Mouse (Mus musculus): ENCODE measurements at regions not wholly inside any gene's neighbourhood (a gene's known extent, or its start where the extent isn't known, plus 50 kb on each side); places are given as distances from the start of the nearest gene placed in this dataset.

DNA sequence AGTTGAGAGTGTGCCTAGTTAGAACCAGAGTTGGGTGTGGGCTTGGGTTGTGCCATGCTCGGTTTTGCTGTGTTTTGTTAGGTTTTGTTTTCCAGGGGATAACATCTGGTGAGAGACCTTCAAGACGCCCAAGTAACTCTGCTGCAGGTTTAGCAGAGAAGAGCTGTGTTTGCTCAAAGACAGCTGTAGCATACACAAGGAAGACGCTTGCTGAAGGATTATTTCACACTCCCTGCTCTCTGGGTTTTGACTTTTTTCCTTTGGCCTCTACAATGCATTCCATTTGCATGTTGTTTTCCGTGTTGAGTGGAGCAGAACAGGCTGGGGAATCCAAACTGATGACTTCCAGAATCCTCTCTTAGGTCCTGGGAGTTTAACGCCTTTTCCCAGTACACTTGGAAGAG is 170.8 kb downstream of the Kctd12 start:
- TF ChIP-seq POLR2A (IDR thresholded peaks at IDR 0.05; ENCODE audit: control insufficient read depth, extremely low read depth, insufficient read depth, low read length, poor library complexity) (no peak), CTCF (IDR thresholded peaks at IDR 0.05; ENCODE audit: borderline replicate concordance, control insufficient read depth, extremely low read depth, insufficient read depth, low read length, poor library complexity) (no peak)
- 55% methylated on average over 5 of the region's 5 CpGs for WGBS
- DNase-seq = no peak
- H3K4me1 ChIP-seq (replicated peaks; ENCODE audit: control insufficient read depth, insufficient read depth, low read length) = peaks cover 19% of the 10 kb centered on the region
- H3K4me3 ChIP-seq (ENCODE audit: control insufficient read depth, insufficient read depth, low read length) = no peak overlapping the region
- no peaks in the 10 kb centered on the region for H3K27me3 ChIP-seq (ENCODE audit: control insufficient read depth, insufficient read depth, low read length)
- no peaks in the 10 kb centered on the region for H3K36me3 ChIP-seq (ENCODE audit: control insufficient read depth, insufficient read depth, low read length)
- H3K27ac ChIP-seq (ENCODE audit: control insufficient read depth, insufficient read depth, low read length) = no peak overlapping the region

DNA sequence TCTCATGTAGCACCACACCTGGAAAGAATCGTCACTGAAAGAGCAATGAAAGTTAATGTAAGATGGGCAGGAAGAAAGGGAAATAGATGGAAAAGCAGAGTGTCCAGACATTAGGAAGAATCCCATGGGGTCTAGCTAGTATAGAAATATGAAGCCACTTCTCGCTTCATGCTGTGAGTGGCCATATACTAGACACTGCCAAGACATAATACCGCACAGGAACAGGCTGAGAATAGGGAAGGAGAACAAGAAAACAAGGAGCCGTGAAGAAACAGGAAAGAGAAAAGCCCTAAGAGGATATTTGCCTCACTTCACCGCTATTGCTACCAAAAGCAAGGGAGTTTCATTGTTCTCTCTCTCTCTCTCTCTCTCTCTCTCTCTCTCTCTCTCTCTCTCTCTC is 171.4 kb downstream of the Kctd12 start:
- 22% methylated on average over 5 of the region's 5 CpGs for WGBS
- Histone ChIP-seq H3K36me3 (ENCODE audit: control insufficient read depth, insufficient read depth, low read length) (no peaks in the 10 kb centered on the region), H3K4me1 (replicated peaks; ENCODE audit: control insufficient read depth, insufficient read depth, low read length) (peaks cover 26% of the 10 kb centered on the region), H3K27me3 (ENCODE audit: control insufficient read depth, insufficient read depth, low read length) (no peaks in the 10 kb centered on the region), H3K4me3 (ENCODE audit: control insufficient read depth, insufficient read depth, low read length) (no peak overlapping the region), H3K27ac (ENCODE audit: control insufficient read depth, insufficient read depth, low read length) (no peak overlapping the region)
- TF ChIP-seq POLR2A (IDR thresholded peaks at IDR 0.05; ENCODE audit: control insufficient read depth, extremely low read depth, insufficient read depth, low read length, poor library complexity) (no peak), CTCF (IDR thresholded peaks at IDR 0.05; ENCODE audit: borderline replicate concordance, control insufficient read depth, extremely low read depth, insufficient read depth, low read length, poor library complexity) (no peak)
- no peak for DNase-seq

DNA sequence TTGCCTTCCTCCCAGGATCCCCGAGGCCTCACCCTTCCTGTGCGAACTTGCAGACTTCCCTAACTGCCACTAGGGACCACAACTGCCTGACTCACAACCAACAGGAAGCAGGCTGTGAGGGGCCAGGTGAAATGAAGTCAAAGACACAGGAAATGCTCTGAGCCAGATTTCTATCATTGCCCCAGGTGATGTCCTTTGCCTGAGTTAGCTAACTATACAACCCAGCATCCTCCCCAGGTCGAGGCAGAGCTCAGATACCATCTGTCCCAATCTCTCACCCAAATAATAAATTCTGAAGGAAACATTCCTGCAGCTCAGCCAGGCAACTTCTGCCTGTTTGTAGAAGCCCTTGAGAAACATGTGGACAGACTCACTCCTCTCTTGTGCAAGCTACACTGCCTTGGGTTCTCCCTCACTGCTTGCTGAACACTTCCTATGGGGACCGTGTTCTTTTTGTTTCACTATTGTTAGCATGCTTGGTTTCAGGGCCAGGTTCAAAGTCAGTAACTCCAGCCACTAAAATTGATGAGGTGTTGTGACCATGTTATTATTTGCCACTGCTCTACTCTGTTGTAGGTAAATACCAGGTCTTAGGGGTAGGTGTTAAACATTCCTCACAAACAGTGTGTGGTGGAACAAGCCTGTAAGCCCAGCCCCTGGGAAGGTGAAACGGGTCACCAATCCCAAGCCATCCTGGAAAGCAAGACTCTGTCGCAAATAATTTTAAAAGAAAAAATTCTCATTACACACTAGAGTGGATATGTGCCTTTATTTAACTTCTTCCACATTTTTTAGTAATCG is 172.1 kb downstream of the Kctd12 start:
- no peaks in the 10 kb centered on the region for H3K36me3 ChIP-seq (ENCODE audit: control insufficient read depth, insufficient read depth, low read length)
- H3K4me3 ChIP-seq (ENCODE audit: control insufficient read depth, insufficient read depth, low read length) = no peak overlapping the region
- peak; percentile 64 for DNase-seq
- peaks cover 27% of the 10 kb centered on the region for H3K4me1 ChIP-seq (replicated peaks; ENCODE audit: control insufficient read depth, insufficient read depth, low read length)
- TF ChIP-seq CTCF (IDR thresholded peaks at IDR 0.05; ENCODE audit: borderline replicate concordance, control insufficient read depth, extremely low read depth, insufficient read depth, low read length, poor library complexity) = 0 out of 2 replicates have a peak, but pooled peaks have one; percentile 38
- TF ChIP-seq POLR2A (IDR thresholded peaks at IDR 0.05; ENCODE audit: control insufficient read depth, extremely low read depth, insufficient read depth, low read length, poor library complexity) = no peak
- no peaks in the 10 kb centered on the region for H3K27me3 ChIP-seq (ENCODE audit: control insufficient read depth, insufficient read depth, low read length)
- H3K27ac ChIP-seq (ENCODE audit: control insufficient read depth, insufficient read depth, low read length) = peak overlapping the region; percentile 41; the same call in 1 of the 2 replicates
- WGBS = 28% methylated on average over 7 of the region's 7 CpGs

DNA sequence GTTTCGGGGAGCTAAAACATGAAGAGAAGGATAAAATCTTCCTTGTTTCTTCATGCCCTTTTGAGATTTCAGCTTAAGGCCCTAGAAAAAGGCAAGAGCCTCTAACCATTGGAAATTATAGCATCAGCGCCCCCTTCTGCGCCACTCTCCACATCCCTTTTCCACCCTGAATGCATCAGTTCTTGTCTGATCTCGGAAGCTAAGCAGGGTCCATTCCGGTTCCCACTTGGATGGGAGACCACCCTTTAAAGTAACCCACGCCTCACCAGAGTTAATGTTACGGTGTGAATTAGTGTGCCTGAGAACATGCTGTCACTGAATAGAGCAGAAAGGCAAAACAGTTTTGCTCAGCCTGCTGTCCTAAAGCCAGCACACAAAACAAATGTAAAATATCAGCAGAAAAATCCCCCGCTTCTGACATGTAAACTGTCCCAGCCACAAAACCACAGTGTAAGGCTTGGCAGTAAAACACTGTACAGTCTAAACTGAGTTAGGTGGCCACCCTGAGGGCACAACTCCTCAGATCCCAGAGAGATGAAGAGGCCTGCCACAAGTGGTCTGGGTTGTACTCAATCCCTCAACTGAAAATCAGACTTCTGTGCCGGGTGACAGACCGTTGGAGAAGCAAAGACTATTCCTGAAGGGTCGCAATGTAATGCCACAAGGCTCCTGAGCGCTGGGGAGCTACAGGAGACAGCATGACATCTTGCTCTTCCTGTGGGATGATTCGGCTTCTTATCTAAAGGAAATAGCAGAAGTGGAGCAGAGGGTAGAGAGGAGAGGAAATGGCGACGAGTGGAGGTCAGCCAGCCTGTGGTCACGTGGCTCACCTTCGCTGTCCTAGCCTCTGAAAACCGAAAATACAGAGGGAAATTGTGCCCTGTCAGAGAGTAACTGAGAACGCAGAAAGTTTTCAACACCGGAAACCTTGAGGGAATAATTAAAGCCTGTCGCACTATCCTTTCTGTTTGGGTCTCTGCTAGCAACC is 176.2 kb downstream of the Kctd12 start:
- TF ChIP-seq CTCF (IDR thresholded peaks at IDR 0.05; ENCODE audit: borderline replicate concordance, control insufficient read depth, extremely low read depth, insufficient read depth, low read length, poor library complexity) (no peak), POLR2A (IDR thresholded peaks at IDR 0.05; ENCODE audit: control insufficient read depth, extremely low read depth, insufficient read depth, low read length, poor library complexity) (no peak)
- Histone ChIP-seq H3K27ac (ENCODE audit: control insufficient read depth, insufficient read depth, low read length) (peak overlapping the region; percentile 69; the same call in 1 of the 2 replicates), H3K36me3 (ENCODE audit: control insufficient read depth, insufficient read depth, low read length) (no peaks in the 10 kb centered on the region), H3K4me3 (ENCODE audit: control insufficient read depth, insufficient read depth, low read length) (peak overlapping the region; percentile 28), H3K4me1 (replicated peaks; ENCODE audit: control insufficient read depth, insufficient read depth, low read length) (peaks cover 21% of the 10 kb centered on the region), H3K27me3 (ENCODE audit: control insufficient read depth, insufficient read depth, low read length) (no peaks in the 10 kb centered on the region)
- WGBS = 9% methylated on average over 21 of the region's 21 CpGs
- DNase-seq = peak; percentile 46

DNA sequence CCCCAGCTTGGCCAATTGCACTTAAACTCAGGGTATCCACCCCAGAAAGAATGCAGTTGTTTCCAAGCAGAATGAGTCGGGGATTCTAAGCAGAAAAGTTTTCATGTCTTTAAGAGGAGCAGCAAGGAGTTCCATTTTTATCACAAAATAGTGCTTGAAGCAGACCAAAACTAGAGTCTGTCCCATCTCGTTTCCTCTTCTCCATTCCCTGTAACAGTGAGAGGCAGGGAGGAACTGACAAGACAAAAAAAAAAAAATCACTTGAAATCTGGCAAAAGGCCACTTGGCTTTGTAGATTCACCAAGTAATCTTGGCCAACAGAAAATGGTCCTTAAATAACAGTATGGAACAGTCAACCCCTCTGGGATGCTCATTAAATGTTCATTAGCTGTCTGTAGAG is 186.8 kb downstream of the Kctd12 start:
- Histone ChIP-seq H3K27ac (ENCODE audit: control insufficient read depth, insufficient read depth, low read length) (no peak overlapping the region), H3K4me3 (ENCODE audit: control insufficient read depth, insufficient read depth, low read length) (no peak overlapping the region), H3K4me1 (replicated peaks; ENCODE audit: control insufficient read depth, insufficient read depth, low read length) (no peaks in the 10 kb centered on the region), H3K36me3 (ENCODE audit: control insufficient read depth, insufficient read depth, low read length) (no peaks in the 10 kb centered on the region), H3K27me3 (ENCODE audit: control insufficient read depth, insufficient read depth, low read length) (no peaks in the 10 kb centered on the region)
- TF ChIP-seq POLR2A (IDR thresholded peaks at IDR 0.05; ENCODE audit: control insufficient read depth, extremely low read depth, insufficient read depth, low read length, poor library complexity) (no peak), CTCF (IDR thresholded peaks at IDR 0.05; ENCODE audit: borderline replicate concordance, control insufficient read depth, extremely low read depth, insufficient read depth, low read length, poor library complexity) (no peak)
- WGBS = 57% methylated on average over 2 of the region's 2 CpGs
- DNase-seq = no peak

DNA sequence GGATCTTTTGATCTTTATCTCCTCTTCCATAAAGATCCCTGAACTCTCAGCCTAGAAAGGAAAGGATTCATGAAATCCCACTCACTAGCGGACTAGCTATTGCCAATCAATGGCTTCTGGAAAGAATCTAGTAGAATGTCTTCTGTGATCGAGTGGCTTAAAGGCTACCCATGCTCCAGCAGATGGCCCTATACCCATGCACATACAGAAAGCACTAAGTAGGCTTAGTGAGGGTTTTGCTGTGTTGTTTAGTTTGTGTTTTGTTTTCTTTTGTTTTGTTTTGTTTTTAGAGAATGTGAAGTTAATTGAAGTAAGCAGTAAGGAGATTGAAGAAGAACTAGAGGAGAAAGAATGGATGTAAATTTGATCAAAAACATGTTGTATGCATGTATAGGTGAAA is 187.5 kb downstream of the Kctd12 start:
- TF ChIP-seq POLR2A (IDR thresholded peaks at IDR 0.05; ENCODE audit: control insufficient read depth, extremely low read depth, insufficient read depth, low read length, poor library complexity) = no peak
- TF ChIP-seq CTCF (IDR thresholded peaks at IDR 0.05; ENCODE audit: borderline replicate concordance, control insufficient read depth, extremely low read depth, insufficient read depth, low read length, poor library complexity) = no peak
- no peak for DNase-seq
- Histone ChIP-seq H3K27ac (ENCODE audit: control insufficient read depth, insufficient read depth, low read length) (no peak overlapping the region), H3K4me1 (replicated peaks; ENCODE audit: control insufficient read depth, insufficient read depth, low read length) (no peaks in the 10 kb centered on the region), H3K4me3 (ENCODE audit: control insufficient read depth, insufficient read depth, low read length) (no peak overlapping the region), H3K36me3 (ENCODE audit: control insufficient read depth, insufficient read depth, low read length) (no peaks in the 10 kb centered on the region), H3K27me3 (ENCODE audit: control insufficient read depth, insufficient read depth, low read length) (no peaks in the 10 kb centered on the region)
- whole genome bisulfite sequencing = 80% methylated on average over 2 of the region's 2 CpGs

All from thymus, adult 2 months (tissue).